Mouse (Mus musculus) heart, postnatal 14 days (tissue): Measurements from ENCODE around the gene Olfr1312. TPM values are rescaled to one million over a fixed set of nuclear protein-coding genes. Genes with fewer than 3 reads are reported as not detected.
"Not testable (repeated sequence)": the region's sequence is repeated elsewhere in the genome, so short reads cannot be mapped to it uniquely, and the experiment has no call there.

Experiments
- DNase-seq, 2 experiments: peaks; one replicate each; pipeline ENCODE4 v3.0.0; 2021 to 2022
- intact Hi-C: fragments of 180-260 bp; cut with DNase I; formaldehyde crosslinking; loops from one replicate; pipeline ENCODE4 v1.15.1; 2025
- long read RNA-seq, 2 experiments: library from polyadenylated mRNA; stranded (forward); transcript quantifications; one replicate each; pipeline ENCODE4 v2.0.0; 2021
- total RNA-seq, 2 experiments: library from RNA; stranded (reverse); gene quantifications; 2 replicates each; pipeline ENCODE4 v1.2.3; 2021

The Olfr1312 gene
- total RNA-seq = not detected
- long read RNA-seq, experiment 1 = 0 reads
- long read RNA-seq, experiment 2 = 0 reads

GRCm38 (mm10) chr2:112050138-112050537 is at the start of gene Olfr1312:
Olfr1312 (minus strand) TSS chr2:112050238.
- intact Hi-C loops = no loop called here

DNA sequence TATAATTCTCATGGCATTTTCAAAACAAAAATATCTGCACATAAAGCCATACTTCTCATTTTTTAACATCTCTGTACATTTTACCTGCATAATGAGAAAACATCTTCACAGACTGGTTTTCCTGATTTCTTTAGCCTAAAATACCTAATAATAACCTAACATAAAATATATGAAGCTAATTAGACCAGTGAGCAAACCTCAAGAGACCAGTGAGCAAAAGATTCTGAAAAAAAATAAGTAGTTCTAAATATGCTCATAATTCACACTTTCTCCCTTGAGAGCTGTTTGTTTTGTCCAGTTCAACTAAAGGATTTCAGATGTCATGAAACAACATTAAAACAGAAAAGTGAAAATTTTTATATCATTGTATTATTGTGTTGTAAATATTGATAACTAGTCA is 46.6 kb upstream of the Olfr1312 start, which contains the start of gene Olfr1314:
Olfr1314 (minus strand) TSS at position 101 of the 400 bp plus-strand sequence.
- intact Hi-C loops = no loop called here
- DNase-seq = no peak

More at GRCm38 (mm10) chr2:112050138-112050537, at the start of gene Olfr1312:
- no peak for DNase-seq

DNA sequence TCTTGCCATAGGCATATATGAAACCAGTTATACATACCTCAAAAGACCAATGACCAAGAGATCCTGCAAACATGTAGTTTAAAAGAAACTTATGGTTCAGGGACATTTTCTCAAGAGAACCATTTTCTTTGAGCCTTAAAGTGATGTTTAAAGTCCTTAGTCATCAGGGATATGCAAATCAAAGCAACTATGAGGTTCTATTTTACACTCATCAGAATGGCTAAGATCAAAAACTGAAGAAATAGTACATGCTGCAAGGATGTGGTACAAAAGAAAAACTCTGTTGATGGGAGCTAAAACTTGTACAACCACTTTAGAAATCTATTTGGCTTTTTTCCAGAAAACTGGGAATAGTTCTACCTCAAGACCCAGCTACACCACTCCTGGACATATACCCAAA is 27.7 kb upstream of the Olfr1312 start, which contains the start of gene Olfr1313:
Olfr1313 (minus strand) TSS at position 101 of the 400 bp plus-strand sequence.
- intact Hi-C loops = no loop called here
- DNase-seq = no peak

DNA sequence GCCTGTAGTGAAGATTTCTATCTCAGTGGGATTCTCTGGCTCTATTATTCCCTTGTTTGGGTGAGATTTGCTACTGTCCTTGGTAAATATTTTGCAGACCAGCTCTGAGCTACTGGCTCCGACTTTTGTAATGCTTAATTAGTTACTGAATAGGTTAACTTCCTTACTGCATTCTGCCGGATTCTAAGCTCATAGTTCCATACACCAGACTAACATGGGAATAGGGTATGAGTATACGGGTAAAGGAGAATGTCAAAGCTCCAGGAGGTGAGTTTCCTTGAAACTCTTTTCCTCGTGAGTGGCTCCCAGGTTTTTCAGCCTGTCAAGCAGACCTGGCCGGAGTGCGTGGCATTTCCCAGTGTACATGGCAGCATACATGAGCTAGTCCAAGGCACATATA is 23.1 kb downstream of the Olfr1312 start:
- intact Hi-C loops, DNase-seq: not testable (repeated sequence)

DNA sequence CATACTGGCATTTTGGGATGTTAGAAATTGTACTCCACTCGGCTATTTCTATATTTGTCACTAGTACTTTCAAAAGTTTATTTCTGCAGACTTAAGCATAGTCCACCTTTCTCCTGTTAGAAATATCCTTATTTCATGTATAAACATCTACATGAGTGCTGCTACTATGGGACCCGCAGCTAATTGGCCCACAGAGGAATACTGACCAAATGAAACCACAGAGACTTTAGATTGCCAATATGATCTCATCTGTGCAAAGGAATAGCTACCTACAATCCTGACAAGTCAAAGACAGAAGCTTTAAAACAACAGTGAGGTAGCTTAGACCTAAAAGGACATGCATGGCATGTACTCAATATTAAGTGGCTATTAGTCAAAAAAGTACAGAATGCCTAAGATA is 25.7 kb downstream of the Olfr1312 start, which contains the start of gene Olfr1311:
Olfr1311 (minus strand) TSS at position 101 of the 400 bp plus-strand sequence.
- intact Hi-C loops = no loop called here
- no peak for DNase-seq

GRCm38 (mm10) chr2:112014900-112015299 is 35.1 kb downstream of the Olfr1312 start:
- DNase-seq = no peak
- intact Hi-C loops = no loop called here

- intact Hi-C loops = no loop called here
- no peak for DNase-seq
Measured at GRCm38 (mm10) chr2:112012608-112013007, 37.4 kb downstream of the Olfr1312 start, which contains the start of gene Olfr1310. Olfr1310 (minus strand) TSS chr2:112012708.

GRCm38 (mm10) chr2:111990181-111990580 is 59.9 kb downstream of the Olfr1312 start, which contains the start of gene Olfr1309:
Olfr1309 (minus strand) TSS chr2:111990281.
- no peak for DNase-seq
- intact Hi-C loops = no loop called here

Other genes starting within 250 kb of the Olfr1312 start
- gene Olfr1303, start 229.9 kb downstream of the Olfr1312 start, total RNA-seq = not detected
- not detected for gene Olfr1305, start 173.1 kb downstream of the Olfr1312 start, total RNA-seq
- not detected for gene Olfr1306, start 134.0 kb downstream of the Olfr1312 start, total RNA-seq
- gene Olfr1307, start 100.8 kb downstream of the Olfr1312 start, total RNA-seq = under 1 TPM; 0.02 TPM
- not detected for gene Olfr1308, start 85.3 kb downstream of the Olfr1312 start, total RNA-seq
- not detected for gene Olfr1309, start 60.0 kb downstream of the Olfr1312 start, total RNA-seq
- not detected for gene Olfr1310, start 37.5 kb downstream of the Olfr1312 start, total RNA-seq
- not detected for gene Olfr1311, start 25.8 kb downstream of the Olfr1312 start, total RNA-seq
- not detected for gene Olfr1313, start 27.6 kb upstream of the Olfr1312 start, total RNA-seq
- not detected for gene Olfr1314, start 46.5 kb upstream of the Olfr1312 start, total RNA-seq
- not detected for gene Olfr1315-ps1, start 65.2 kb upstream of the Olfr1312 start, total RNA-seq
- not detected for gene Olfr1316, start 84.7 kb upstream of the Olfr1312 start, total RNA-seq
- not detected for gene Olfr1317, start 90.1 kb upstream of the Olfr1312 start, total RNA-seq
- not detected for gene Olfr1318, start 104.0 kb upstream of the Olfr1312 start, total RNA-seq
- gene Lpcat4, start 189.2 kb upstream of the Olfr1312 start, total RNA-seq = 1 to 10 TPM; 4.3 to 4.4 TPM
- gene Nutm1, start 209.1 kb upstream of the Olfr1312 start, total RNA-seq = not detected
- 10 to 100 TPM; 57.1 to 64.2 TPM for gene Nop10, start 211.7 kb upstream of the Olfr1312 start, total RNA-seq
- 10 to 100 TPM; 40.7 to 42.8 TPM for gene Slc12a6, start 215.6 kb upstream of the Olfr1312 start, total RNA-seq
- under 1 TPM in 1 of 2 experiments, not detected in 1; 0.51 TPM for gene Gm21985, start 216.1 kb upstream of the Olfr1312 start, total RNA-seq